Mouse (Mus musculus): Measurements from ENCODE around the gene Lbh. TPM values are rescaled to one million over a fixed set of nuclear protein-coding genes. Genes with fewer than 3 reads are reported as not detected.

The Lbh gene
- 10 to 100 TPM in 1 of 2 experiments, 1 to 10 TPM in 1; 7.7 to 10.5 TPM for total RNA-seq (2021)
- long read RNA-seq, experiment 1: 0 reads
- long read RNA-seq, experiment 2, partial matches to known transcripts: 0 of 5 reads
- long read RNA-seq, experiment 2, other reads (novel, unspliced or antisense): 3 of 5 reads

DNA sequence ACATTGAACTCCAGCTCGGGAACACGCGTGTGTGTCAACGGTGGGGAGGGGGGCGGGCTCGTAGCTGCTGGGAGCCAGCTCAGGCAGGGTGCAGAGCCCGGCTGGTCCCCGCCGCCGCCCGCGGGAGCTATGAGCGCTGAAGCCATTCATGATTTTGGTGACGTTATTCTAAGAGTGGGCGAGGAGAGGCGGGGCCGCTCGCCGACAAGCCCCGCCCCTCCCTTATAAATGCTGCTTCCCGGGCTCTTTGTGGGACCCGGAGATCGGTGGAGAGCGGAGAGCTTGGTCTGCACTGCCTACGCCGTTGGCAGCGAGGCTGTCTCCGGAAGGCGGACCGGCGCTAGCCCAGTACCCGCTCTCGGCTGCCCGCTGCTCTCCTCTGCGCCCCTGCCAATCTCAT, at the start of gene Lbh:
Gene Lbh (plus strand): TSS at position 253 of the 400 bp plus-strand sequence.
- DNase-seq: peak; percentile 91

GRCm38 (mm10) chr17:72878979-72879378, 39.1 kb upstream of the Lbh start:
- no peak for DNase-seq

GRCm38 (mm10) chr17:72880156-72880555, 37.9 kb upstream of the Lbh start:
- no peak for DNase-seq

GRCm38 (mm10) chr17:72881051-72881450, 37.1 kb upstream of the Lbh start:
- DNase-seq: no peak

- no peak for DNase-seq
Measured at GRCm38 (mm10) chr17:72881804-72882203, 36.3 kb upstream of the Lbh start.

DNA sequence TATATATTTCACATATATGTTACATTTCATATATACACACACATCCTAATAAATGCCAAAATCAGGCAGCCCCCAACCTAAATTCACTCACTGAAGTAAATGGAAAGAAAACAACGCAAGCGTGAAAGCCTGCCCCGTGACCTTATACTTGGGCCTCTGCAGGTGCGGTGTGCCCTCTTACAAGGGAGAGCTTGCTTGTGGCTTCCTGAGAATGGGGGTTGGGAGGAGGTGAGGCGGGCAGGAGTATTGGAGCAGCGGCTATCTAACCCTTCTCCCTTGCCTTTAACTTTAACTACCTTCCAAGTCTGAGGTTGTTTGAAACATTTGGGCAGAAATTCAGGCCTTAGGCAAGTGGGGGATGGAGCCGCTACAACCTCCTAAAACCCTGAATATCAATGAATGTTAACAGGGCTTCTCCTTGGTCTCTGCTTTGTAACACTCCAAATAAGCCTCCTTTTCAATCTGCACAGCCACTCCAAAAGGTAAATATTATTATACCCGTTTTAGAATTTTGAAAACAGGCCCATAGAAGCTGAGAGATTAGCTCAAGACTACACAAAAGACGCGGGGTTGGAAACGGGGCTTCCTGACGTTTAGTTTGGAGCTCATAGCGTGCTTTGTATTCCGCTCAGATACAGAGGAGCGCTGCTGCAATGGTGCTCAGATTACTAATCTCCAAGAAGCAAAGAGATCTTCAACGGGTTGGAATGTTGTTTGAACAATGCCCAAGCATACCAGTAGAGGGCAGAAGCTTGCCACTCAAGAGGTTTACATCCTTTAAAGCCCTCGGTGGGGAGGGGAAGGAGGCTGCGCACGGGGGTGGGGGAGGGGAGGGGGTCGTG, 28.3 kb upstream of the Lbh start:
- DNase-seq: peak; percentile 21

- no peak for DNase-seq
Measured at GRCm38 (mm10) chr17:72890398-72890898, 27.7 kb upstream of the Lbh start.

DNA sequence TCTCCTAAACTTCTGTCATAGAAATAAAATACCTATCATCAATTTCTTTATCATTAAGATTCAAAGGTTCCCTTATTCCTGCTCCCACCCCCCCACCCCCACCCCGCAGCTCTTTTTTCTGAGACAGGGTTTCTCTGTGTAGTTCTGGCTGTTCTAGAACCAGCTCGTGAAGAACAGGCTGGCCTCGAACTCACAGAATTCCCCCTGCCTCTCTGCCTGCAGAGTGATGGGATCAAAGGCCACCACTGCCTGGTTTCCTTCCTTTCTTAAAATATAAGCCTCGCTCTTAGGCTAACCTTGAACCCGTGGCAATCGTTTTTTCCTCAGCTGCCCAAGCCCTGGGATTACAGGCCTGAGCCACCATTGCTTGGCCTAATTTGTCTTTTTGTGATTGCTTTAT, 26.5 kb upstream of the Lbh start:
- DNase-seq: no peak

GRCm38 (mm10) chr17:72895506-72895905, 22.6 kb upstream of the Lbh start:
- DNase-seq: peak; percentile 31

DNA sequence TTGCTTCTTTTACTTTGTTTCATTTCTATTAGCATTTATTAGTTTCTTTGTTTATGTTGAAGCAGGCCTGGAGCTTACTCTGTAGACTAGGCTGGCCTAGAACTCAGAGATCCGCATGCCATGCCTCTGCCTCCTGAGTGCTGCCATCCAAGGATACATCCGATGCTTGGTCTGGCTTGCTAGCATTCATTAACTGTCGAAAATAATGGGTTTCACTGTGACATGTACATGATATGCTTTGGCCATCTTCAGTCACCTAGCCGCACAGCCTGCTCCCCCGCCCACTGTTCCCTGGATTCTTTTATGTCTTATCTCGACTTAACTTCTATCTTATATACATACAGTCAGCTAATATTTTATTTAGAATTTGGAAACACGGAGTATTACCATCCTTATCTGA, 21.0 kb upstream of the Lbh start:
- DNase-seq: no peak

DNA sequence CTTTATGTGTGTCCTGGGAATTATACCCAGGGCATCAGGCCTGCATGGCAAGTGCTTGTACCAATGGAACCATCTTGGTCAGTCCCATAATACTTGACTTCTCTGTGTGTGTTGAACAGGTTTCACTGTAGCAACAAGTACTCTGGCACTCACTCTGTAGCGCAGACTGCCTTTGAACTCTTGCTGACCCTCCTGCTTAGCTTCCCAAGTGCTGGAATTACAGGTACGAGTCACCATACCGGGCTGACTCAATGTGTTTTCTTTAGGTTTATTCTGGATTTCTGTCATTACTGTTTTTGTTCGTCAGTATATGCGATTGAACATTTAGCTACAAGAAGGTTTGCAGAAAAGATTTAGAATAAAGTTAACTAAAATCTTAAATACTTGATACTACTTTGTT, 20.1 kb upstream of the Lbh start:
- no peak for DNase-seq

DNA sequence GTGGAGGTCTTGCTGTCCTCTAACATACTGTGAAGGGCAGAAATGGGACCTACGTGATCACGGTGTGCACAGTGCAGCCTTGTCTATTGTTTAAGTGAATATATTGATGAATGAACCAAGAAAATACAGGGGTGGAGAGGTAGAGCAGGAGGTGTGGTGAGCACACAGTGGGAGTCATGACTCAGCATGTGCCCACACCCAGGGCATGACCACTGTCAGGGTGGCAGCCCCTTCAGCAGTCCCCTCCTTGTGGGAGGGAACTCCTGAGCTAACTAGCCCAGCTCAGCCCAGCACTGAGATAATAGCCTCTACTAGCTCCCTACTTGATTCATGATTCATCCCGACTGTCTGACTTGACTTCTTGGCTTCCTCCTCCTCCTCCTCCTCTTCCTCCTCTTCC, 19.3 kb upstream of the Lbh start:
- DNase-seq: no peak

- DNase-seq: no peak
Measured at GRCm38 (mm10) chr17:72901021-72901420, 17.1 kb upstream of the Lbh start.

DNA sequence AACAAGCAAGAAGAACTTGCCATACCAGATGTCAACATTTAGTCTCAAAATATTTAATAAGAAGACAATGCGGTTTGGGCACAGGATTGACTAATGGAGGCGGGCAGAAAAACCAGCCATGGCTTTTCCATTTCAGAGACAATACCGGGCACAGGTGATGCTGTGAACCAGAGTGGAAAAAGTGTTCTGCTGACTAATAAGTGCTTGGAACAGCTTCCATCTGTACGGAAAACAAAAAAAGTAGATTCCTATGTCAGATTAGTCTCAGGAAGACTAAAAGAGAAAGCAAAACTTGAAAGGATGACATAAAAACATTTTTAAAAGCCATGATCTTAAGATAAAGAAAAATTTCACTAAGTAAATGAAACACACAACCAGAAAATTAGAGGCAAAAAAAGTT, 16.4 kb upstream of the Lbh start:
- no peak for DNase-seq

DNA sequence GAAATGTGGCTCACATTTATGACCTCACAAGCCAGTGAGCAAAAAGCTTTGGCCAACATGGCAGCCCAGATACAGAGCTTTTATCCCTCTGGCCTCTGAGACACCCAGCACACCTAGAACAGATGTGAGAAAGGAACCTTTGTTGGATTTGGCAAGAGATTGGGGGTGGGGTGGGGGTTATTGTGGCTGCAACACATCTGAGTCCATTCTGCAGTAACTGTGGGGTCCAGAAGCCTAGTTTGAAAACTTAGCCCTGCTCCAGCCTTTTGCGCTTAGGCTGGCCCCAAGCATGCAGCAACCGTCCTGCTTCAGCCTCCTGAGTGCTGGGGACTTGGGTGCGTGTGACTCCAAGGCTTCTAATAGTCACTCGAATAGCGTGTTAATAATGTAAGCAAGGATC, 14.8 kb upstream of the Lbh start:
- no peak for DNase-seq

DNA sequence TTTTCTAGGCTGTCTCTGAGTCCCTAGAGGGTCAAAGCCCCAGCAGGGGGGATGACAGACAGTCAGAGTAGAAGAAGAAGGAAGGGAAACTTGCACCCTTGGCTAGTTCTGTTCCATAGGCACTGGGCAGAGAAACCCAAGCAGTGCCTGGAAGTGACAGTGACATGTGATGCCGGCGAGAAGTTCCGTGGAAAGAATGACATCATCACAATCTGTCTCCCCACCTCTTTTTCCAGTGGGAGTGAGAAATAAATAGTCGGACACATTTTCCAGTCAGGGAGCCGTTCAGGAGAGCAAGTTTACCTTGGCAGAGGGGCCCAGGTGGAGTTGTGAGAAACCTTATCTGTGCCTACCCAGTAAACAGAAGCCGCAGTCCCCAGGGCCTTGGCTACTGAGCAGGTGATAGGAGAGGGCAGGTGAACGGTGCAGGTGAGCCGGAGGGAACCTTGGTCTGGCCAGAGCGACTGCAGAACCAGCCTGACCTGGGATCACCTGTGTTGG, 14.1 kb upstream of the Lbh start:
- DNase-seq: no peak

DNA sequence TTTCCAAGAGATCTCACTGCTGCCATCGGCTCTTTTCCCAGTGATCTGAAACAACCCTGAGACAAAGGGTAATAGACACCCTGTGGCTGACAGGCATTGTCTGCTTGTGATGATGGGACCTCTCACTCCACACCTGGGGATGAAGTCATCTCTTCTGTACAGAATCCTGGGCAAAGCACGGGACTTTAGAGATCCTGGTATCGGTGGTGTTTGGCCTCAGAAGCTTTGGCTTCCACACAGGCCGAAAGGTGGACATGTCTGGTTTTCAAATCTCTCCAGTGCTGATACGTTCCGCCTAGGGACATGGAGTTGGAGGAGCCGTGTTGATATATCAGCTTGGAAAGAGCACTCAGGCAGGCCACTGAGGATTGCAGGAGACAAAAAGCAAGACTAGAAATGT, 13.2 kb upstream of the Lbh start:
- DNase-seq: no peak

GRCm38 (mm10) chr17:72906231-72906896, 11.7 kb upstream of the Lbh start:
- no peak for DNase-seq

- no peak for DNase-seq
Measured at GRCm38 (mm10) chr17:72907211-72907610, 10.9 kb upstream of the Lbh start.

DNA sequence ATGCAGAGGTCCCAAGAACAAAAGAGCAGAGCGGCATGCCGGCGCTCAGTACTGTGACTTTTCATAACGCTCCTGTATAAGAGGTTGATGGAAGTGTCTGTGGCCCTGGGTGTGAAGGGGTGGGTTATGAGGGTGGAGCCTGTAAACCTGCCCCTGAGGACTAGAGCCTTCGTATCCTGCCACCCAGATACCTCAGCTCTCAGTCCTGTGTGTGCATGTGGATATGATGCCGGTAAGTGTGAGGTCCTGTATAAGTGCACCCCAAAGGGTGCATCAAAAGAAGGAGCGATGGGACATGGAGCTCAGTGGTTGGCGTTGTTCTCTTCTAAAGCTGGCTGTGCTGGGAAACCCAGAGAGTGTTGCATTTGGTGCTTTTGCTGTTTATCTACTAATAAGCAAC, 10.3 kb upstream of the Lbh start:
- no peak for DNase-seq

DNA sequence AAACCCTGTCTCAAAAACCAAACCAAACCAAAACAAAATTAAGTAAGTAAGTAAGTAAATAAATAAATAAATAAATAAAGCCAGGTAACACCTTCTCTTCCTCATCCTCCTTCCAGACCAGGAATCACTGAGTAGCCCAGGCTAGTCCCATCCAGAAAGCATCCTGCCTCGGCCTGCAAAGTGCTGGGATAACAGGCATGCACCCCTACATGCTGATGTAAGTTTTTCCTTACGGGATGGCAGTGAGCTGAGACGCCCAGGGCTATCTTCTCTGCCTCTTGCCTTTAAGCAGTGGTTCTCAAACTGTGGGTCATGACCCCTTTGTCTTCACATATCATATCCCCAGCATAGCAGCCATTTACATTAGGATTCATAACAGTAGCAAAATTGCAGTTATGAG, 9.5 kb upstream of the Lbh start:
- DNase-seq: no peak

- no peak for DNase-seq
Measured at GRCm38 (mm10) chr17:72909061-72909852, 8.8 kb upstream of the Lbh start.
